Mouse (Mus musculus) cortical plate, adult 2 months (tissue): ENCODE results near the gene Fbxl19. TPM values are rescaled to one million over a fixed set of nuclear protein-coding genes. Genes with fewer than 3 reads are reported as not detected.
"Not testable (repeated sequence)": the region's sequence is repeated elsewhere in the genome, so short reads cannot be mapped to it uniquely, and the experiment has no call there.

Experiments
- H3K27ac ChIP-seq: fragments of 200-500 bp; 2 replicates; pipeline ENCODE4 v1.5.1; 2012; ENCODE audit warnings: low read length, control low read depth, inconsistent platforms; ENCODE audit not compliant: insufficient read depth
- H3K4me1 ChIP-seq: fragments of 200-500 bp; 2 replicates; pipeline ENCODE4 v1.6.1; 2011; ENCODE audit warnings: low read length; ENCODE audit not compliant: control insufficient read depth, insufficient read depth
- H3K4me3 ChIP-seq: fragments of 200-500 bp; 2 replicates; pipeline ENCODE4 v1.5.1; 2011; ENCODE audit warnings: mild to moderate bottlenecking, low read length, control low read depth; ENCODE audit not compliant: insufficient read depth
- CTCF ChIP-seq: fragments of 200-500 bp; IDR thresholded peaks from 2 replicates; pipeline ENCODE4 v1.5.1; 2011; ENCODE audit warnings: mild to moderate bottlenecking, control low read depth, low read length; ENCODE audit not compliant: insufficient read depth; ENCODE audit errors: extremely low read depth
- POLR2A ChIP-seq: fragments of 200-500 bp; IDR thresholded peaks from 2 replicates; pipeline ENCODE4 v1.6.1; 2011; ENCODE audit warnings: mild to moderate bottlenecking, low read length, control low read depth; ENCODE audit not compliant: insufficient read depth; ENCODE audit errors: extremely low read depth
- polyA plus RNA-seq: library from polyadenylated mRNA; depleted of rRNA; stranded (reverse); fragments of >200 nt; gene quantifications from 2 replicates; pipeline ENCODE4 v1.2.3, GENCODE M21; 2012

The Fbxl19 gene
- polyA plus RNA-seq, 1 experiment: 59.2 TPM

- Histone ChIP-seq H3K4me1 (no peaks in the 10 kb centered on the region), H3K4me3 (no peak overlapping the region), H3K27ac (no peak overlapping the region)
- TF ChIP-seq POLR2A (no peak), CTCF (no peak)
Observed at GRCm38 (mm10) chr7:127727898-127728297, 16.4 kb upstream of the Fbxl19 start.

DNA sequence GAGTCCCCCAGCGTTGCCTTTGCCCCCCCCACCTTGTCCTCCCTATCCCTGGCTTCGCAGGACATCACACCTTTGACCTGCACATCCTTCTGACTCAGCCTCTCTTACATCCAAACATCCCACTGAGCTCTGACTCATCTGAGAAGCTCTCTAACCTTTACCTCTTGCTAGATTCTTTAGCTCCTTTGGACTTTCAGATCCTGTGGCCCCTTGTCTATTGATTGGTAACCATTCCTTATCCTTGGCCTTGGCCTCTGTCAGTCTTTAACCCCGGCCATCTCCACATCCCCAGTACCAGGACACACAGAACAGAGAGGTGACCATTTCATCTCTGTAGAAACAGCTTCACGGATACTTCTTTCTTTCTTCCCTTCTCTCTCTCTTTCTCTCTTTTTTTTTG, 14.2 kb upstream of the Fbxl19 start:
- TF ChIP-seq POLR2A: no peak
- TF ChIP-seq CTCF: no peak
- Histone ChIP-seq H3K27ac (no peak overlapping the region), H3K4me1 (no peaks in the 10 kb centered on the region), H3K4me3 (no peak overlapping the region)

DNA sequence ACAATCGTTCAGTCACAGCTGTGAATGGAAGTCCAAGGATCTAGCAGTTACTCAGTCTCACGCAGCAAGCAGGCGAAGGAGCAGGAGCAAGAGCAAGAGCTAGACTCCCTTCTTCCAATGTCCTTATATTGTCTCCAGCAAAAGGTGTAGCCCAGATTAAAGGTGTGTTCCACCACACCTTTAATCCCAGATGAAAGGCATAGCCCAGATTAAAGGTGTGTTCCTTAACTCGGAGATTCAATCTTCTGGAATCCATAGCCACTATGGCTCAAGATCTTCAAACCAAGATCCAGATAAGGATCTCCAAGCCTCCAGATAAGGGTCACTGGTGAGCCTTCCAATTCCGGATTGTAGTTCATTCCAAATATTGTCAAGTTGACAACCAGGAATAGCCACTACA, 12.3 kb upstream of the Fbxl19 start, which contains the start of gene Ctf2:
Ctf2 (minus strand) TSS at position 101 of the 400 bp plus-strand sequence.
- not testable (repeated sequence) for H3K27ac ChIP-seq

GRCm38 (mm10) chr7:127745251-127745651, 908 bp downstream of the Fbxl19 start:
- Histone ChIP-seq H3K27ac (no peak overlapping the region), H3K4me1 (no peaks in the 10 kb centered on the region)
- TF ChIP-seq CTCF: no peak
- TF ChIP-seq POLR2A: peak; percentile 63; the same call in 1 of the 2 replicates

More for the DNA sequence above, 12.3 kb upstream of the Fbxl19 start, which contains the start of gene Ctf2:
- not testable (repeated sequence) for H3K4me1 ChIP-seq, H3K4me3 ChIP-seq

DNA sequence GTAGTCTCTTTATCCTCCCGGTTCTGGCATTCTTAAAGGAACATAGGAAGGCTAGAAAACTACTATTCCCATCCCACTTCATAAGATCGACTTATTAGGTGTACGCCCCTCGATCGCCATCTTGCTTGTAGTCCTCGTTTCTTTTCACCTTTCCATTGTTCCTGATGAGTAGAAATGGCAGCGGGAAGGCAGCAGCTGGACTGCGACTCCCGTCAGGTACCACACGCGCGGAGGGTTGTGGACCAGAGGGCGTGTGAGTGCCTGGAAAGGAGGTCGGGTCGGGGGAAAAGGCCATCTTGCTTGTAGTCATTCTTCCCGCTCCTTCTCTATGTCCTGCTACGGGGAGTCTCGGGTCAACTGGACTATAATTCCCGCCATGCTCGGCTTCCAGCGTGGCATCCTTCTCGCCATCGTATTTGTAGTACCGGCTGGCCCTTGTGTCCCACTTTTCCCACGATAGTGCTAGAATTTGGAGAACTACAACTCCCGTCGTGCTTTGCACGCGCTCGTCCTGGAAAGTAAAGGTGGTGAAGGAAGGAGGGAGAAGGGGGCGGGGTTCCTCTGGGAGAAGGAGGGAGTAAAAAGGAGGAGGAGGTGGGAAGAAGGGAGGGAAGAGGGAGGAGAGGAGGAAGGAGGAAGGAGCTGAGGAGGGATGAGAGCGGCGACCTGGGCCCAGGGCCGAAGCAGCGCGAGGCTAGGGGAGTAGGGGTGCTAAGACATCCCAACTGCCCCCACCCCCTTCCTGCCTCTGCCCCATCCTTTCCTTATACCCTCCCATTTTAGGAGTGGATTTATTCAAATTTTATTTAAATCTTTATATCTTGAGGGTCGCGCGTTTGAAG, 1.5 kb downstream of the Fbxl19 start:
- Histone ChIP-seq H3K4me1 (no peaks in the 10 kb centered on the region), H3K27ac (no peak overlapping the region), H3K4me3 (peak overlapping the region; percentile 32)
- peak; percentile 89 for TF ChIP-seq POLR2A
- TF ChIP-seq CTCF: no peak

More at GRCm38 (mm10) chr7:127745251-127745651, 908 bp downstream of the Fbxl19 start:
- peak overlapping the region; percentile 32 for H3K4me3 ChIP-seq

GRCm38 (mm10) chr7:127746494-127747491, 2.5 kb downstream of the Fbxl19 start:
- H3K4me1 ChIP-seq: no peaks in the 10 kb centered on the region
- no peak overlapping the region for H3K27ac ChIP-seq
- TF ChIP-seq POLR2A (no peak), CTCF (no peak)
- H3K4me3 ChIP-seq: peak overlapping the region; percentile 32

DNA sequence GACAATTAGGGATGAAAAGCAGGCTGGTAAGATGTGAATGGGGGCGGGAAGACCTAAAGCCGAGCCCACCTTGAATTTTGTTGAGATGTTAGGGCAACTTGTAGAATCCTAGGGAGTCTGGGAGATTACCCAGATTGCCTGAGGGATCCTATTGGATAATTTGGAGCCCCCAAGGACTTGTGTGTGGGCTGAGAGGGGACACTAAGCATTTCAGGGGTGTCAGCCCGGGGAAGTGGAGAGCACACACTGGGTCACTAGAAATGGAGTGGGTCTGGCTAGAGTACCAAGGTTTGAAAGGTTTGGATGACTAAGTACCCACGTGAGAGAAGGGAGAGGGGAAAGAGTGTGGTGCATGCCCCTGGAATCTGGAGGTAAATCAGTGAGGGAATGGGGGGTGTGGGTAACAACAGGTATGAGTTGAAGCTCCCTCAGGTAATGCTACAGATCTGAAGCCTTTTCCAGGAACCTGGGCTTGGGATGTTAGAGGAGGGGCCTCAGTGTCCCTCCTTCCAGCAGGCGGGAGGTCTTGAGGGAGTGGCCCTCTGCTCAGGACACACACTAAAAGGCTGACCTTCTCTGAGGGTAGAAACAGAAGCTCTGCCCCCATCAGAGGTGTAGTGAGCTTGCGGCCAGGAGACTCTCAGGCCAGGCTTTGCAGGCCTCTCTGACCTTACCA, 3.4 kb downstream of the Fbxl19 start:
- H3K27ac ChIP-seq: no peak overlapping the region
- H3K4me3 ChIP-seq: peak overlapping the region; percentile 32
- no peaks in the 10 kb centered on the region for H3K4me1 ChIP-seq
- TF ChIP-seq POLR2A: no peak
- no peak for TF ChIP-seq CTCF

GRCm38 (mm10) chr7:127748235-127748560, 3.9 kb downstream of the Fbxl19 start:
- H3K4me1 ChIP-seq: no peaks in the 10 kb centered on the region
- TF ChIP-seq POLR2A (no peak), CTCF (no peak)
- no peak overlapping the region for H3K4me3 ChIP-seq
- H3K27ac ChIP-seq: no peak overlapping the region
